16 mouse cellular contexts compared by ENCODE assay signal in genomic region chr1:160005319-160005718, GRCm38 (mm10).
"Had no signal": no experiment of that assay in that cellular context is flagged by ENCODE, and none has a peak within 500 bp of the region (broad histone marks: within the 10 kb centered on the region; RNA-seq: fewer than 3 reads in every experiment).

No protein-coding gene starts in this region.

- H3K9ac ChIP-seq: limb, embryonic 13.5 days; liver, embryonic 13.5 days; midbrain, embryonic 12.5 days; midbrain, embryonic 15.5 days; neural tube, embryonic 12.5 days; neural tube, embryonic 15.5 days had no signal

- H3K27ac ChIP-seq: limb, embryonic 13.5 days; liver, embryonic 13.5 days; midbrain, embryonic 12.5 days; midbrain, embryonic 15.5 days; neural tube, embryonic 12.5 days; neural tube, embryonic 15.5 days had no signal

- H3K9me3 ChIP-seq: limb, embryonic 13.5 days; liver, embryonic 13.5 days; midbrain, embryonic 12.5 days; midbrain, embryonic 15.5 days; neural tube, embryonic 12.5 days; neural tube, embryonic 15.5 days had no signal

- H3K27me3 ChIP-seq: limb, embryonic 13.5 days; liver, embryonic 13.5 days; midbrain, embryonic 12.5 days; midbrain, embryonic 15.5 days; neural tube, embryonic 12.5 days; neural tube, embryonic 15.5 days had no signal

- H3K36me3 ChIP-seq: limb, embryonic 13.5 days; liver, embryonic 13.5 days; midbrain, embryonic 12.5 days; midbrain, embryonic 15.5 days; neural tube, embryonic 12.5 days; neural tube, embryonic 15.5 days had no signal

- ATAC-seq: midbrain, embryonic 15.5 days had no signal

- H3K4me1 ChIP-seq: limb, embryonic 13.5 days; liver, embryonic 13.5 days; midbrain, embryonic 12.5 days; midbrain, embryonic 15.5 days; neural tube, embryonic 12.5 days; neural tube, embryonic 15.5 days had no signal

- H3K4me2 ChIP-seq: limb, embryonic 13.5 days; liver, embryonic 13.5 days; midbrain, embryonic 12.5 days; midbrain, embryonic 15.5 days; neural tube, embryonic 12.5 days; neural tube, embryonic 15.5 days had no signal

- DNase-seq: kidney, adult 9 months; kidney, postnatal 14 days; kidney, postnatal 4 days; left cerebral cortex, postnatal 4 days; liver, embryonic 13.5 days; lung, adult 2 months; lung, postnatal 14 days; lung, postnatal 4 days; thymus, adult 18-20 months; thymus, postnatal 14 days; thymus, postnatal 4 days had no signal

- H3K4me3 ChIP-seq: limb, embryonic 13.5 days; liver, embryonic 13.5 days; midbrain, embryonic 12.5 days; midbrain, embryonic 15.5 days; neural tube, embryonic 12.5 days; neural tube, embryonic 15.5 days had no signal
